In genomic region chr2:160933890-160934289, GRCm38 (mm10) we compare ENCODE assay signal across 21 mouse cellular contexts. TPM values are rescaled to one million over a fixed set of nuclear protein-coding genes. Genes with fewer than 3 reads are reported as not detected.
A peak's percentile ranks its signal among the peaks of the same experiment; 100 is the strongest.
DNase-seq lines count a peak whose midpoint lies in the region; ATAC-seq and TF ChIP-seq lines count a peak whose summit lies in the region.
"Had no signal": no experiment of that assay in that cellular context is flagged by ENCODE, and none has a peak within 500 bp of the region (broad histone marks: within the 10 kb centered on the region; RNA-seq: fewer than 3 reads in every experiment).

No protein-coding gene starts in this region.

- H3K27ac ChIP-seq in left cerebral cortex, adult 2 months: no peak overlapping the region
- H3K27ac ChIP-seq in kidney, adult 2 months (ENCODE audit: insufficient read depth, low read depth, low read length): no peak overlapping the region
- H3K27ac ChIP-seq: forebrain, embryonic 12.5 days; lung, embryonic 15.5 days; neural tube, embryonic 12.5 days had no signal

- WGBS in kidney, adult 2 months: 60% methylated on average over 5 of the region's 5 CpGs

- H3K4me3 ChIP-seq in left cerebral cortex, adult 2 months: no peak overlapping the region
- H3K4me3 ChIP-seq in kidney, adult 2 months (ENCODE audit: insufficient read depth, low read depth, low read length): no peak overlapping the region
- H3K4me3 ChIP-seq: forebrain, embryonic 12.5 days; limb, embryonic 13.5 days; lung, embryonic 15.5 days; megakaryocyte, embryonic 14.5 days; neural tube, embryonic 12.5 days had no signal

- H3K27me3 ChIP-seq in kidney, adult 2 months (replicated peaks; ENCODE audit: control insufficient read depth, insufficient read depth, low read length): no peaks in the 10 kb centered on the region
- H3K27me3 ChIP-seq: forebrain, embryonic 12.5 days; limb, embryonic 13.5 days; lung, embryonic 15.5 days; neural tube, embryonic 12.5 days had no signal

- H3K4me1 ChIP-seq in kidney, adult 2 months (ENCODE audit: control insufficient read depth, insufficient read depth, low read length): no peaks in the 10 kb centered on the region
- H3K4me1 ChIP-seq: forebrain, embryonic 12.5 days; megakaryocyte, embryonic 14.5 days; neural tube, embryonic 12.5 days had no signal

- no peak for TF ChIP-seq POLR2A in kidney, adult 2 months (IDR thresholded peaks at IDR 0.05; ENCODE audit: low read depth, low read length)

- TF ChIP-seq CTCF in left cerebral cortex, adult 2 months (IDR thresholded peaks at IDR 0.05): peak; percentile 16; the same call in 1 of the 2 replicates
- TF ChIP-seq CTCF in kidney, adult 2 months (conservative IDR thresholded peaks at IDR 0.05; ENCODE audit: insufficient read depth, insufficient read length, low read depth, low read length): no peak

- ATAC-seq in common myeloid progenitor, adult 5-6 weeks (replicated peaks; ENCODE audit: low read depth, poor library complexity, severe bottlenecking): 0 out of 2 replicates have a peak, but pooled peaks have one; percentile 45
- ATAC-seq: hindbrain, embryonic 16.5 days had no signal

- no peaks in the 10 kb centered on the region for H3K36me3 ChIP-seq in kidney, adult 2 months (ENCODE audit: control insufficient read depth, insufficient read depth, low read length)
- H3K36me3 ChIP-seq: forebrain, embryonic 12.5 days; limb, embryonic 13.5 days; lung, embryonic 15.5 days; neural tube, embryonic 12.5 days had no signal

- intact Hi-C loops in left cerebral cortex, adult 2 months (cut with DNase I): no loop called here
- intact Hi-C loops in left cerebral cortex, postnatal 36 days (cut with DNase I): no loop called here

- peak; percentile 36 for DNase-seq in embryo, embryonic 10 days (ENCODE audit: low spot score)
- no peak for DNase-seq in embryo, embryonic 10.5 days (ENCODE audit: low spot score)
- DNase-seq in left cerebral cortex, adult 2 months (ENCODE audit: extremely low spot score in 1 of 2, low spot score in 2 of 2): no peak
- no peak for DNase-seq in left cerebral cortex, postnatal 36 days (ENCODE audit: low spot score in 2 of 2)
- peak; percentile 29 for DNase-seq in retina, postnatal 1 day
- no peak for DNase-seq in retina, embryonic 14.5 days (ENCODE audit: low spot score)
- no peak for DNase-seq in kidney, adult 2 months
- DNase-seq: adrenal gland, postnatal 36 days; cerebellum, adult 9-11 months; kidney, adult 8-10 months; kidney, postnatal 4 days; right cerebral cortex, postnatal 14 days had no signal

RNA-seq across cellular contexts. Expression of gene Emilin3, which starts 21.8 kb away (rescaled TPM):
- total RNA-seq in left cerebral cortex, adult 2 months (2021): under 1 TPM; 0.45 to 0.49 TPM
- under 1 TPM in 1 of 2 experiments, not detected in 1; 0.27 TPM for total RNA-seq in left cerebral cortex, postnatal 36 days (2021)
- total RNA-seq in common myeloid progenitor, adult 5-6 weeks (2017): not detected in 2 replicates
- not detected in 2 replicates for polyA plus RNA-seq in kidney, adult 2 months (2012; rRNA removed)
- total RNA-seq: adrenal gland, postnatal 36 days; monocyte, adult 5-6 weeks had no signal
- polyA plus RNA-seq: spleen, adult 2 months had no signal

RNA-seq across cellular contexts. Expression of gene Lpin3, which starts 53.4 kb away (rescaled TPM):
- total RNA-seq in left cerebral cortex, adult 2 months (2021): 1 to 10 TPM in 1 of 2 experiments, under 1 TPM in 1; 0.65 to 1.8 TPM
- total RNA-seq in left cerebral cortex, postnatal 36 days (2021): 1 to 10 TPM in 1 of 2 experiments, under 1 TPM in 1; 0.79 to 1.4 TPM
- total RNA-seq in common myeloid progenitor, adult 5-6 weeks (2017): not detected in 2 replicates
- polyA plus RNA-seq in kidney, adult 2 months (2012; rRNA removed): 8.4 and 10.1 TPM in 2 replicates
- total RNA-seq: monocyte, adult 5-6 weeks had no signal

Comparison
In these comparisons a context has a peak if more than half of its experiments do, and no peak if none do; other contexts are left out.
1. DNase-seq: peak in embryo, embryonic 10 days (single experiment) and retina, postnatal 1 day (single experiment); none in embryo, embryonic 10.5 days (single experiment), left cerebral cortex, adult 2 months (0 of 2), left cerebral cortex, postnatal 36 days (0 of 2), retina, embryonic 14.5 days (single experiment) and kidney, adult 2 months (single experiment).